Mouse (Mus musculus): ENCODE measurements around the gene Hist1h1e. TPM values are rescaled to one million over a fixed set of nuclear protein-coding genes. Genes with fewer than 3 reads are reported as not detected.

Gene Hist1h1e
- polyA plus RNA-seq, 1 experiment from 2014 or later: 19.9 TPM

Small RNA genes lying within 50 kb of the gene (microRNA-seq; reads per million reads assigned to microRNA genes)
- gene Gm44359 (not detected), gene Gm44394 (not detected)

Other genes starting within 250 kb of the Hist1h1e start
- gene Abt1, start 198.7 kb downstream of the Hist1h1e start, polyA plus RNA-seq (2015; fragmentation: Nextera tagmentation; extraction: Ambion mirVana): 13.4 and 14.8 TPM in 2 replicates
- 0.19 and 0.45 TPM in 2 replicates for gene Btn1a1, start 156.7 kb downstream of the Hist1h1e start, polyA plus RNA-seq (2015; fragmentation: Nextera tagmentation; extraction: Ambion mirVana)
- gene Btn2a2, start 133.7 kb downstream of the Hist1h1e start, polyA plus RNA-seq (2015; fragmentation: Nextera tagmentation; extraction: Ambion mirVana): 1.4 and 1.5 TPM in 2 replicates
- 4.1 and 8.4 TPM in 2 replicates for gene Hist1h4h, start 91.5 kb downstream of the Hist1h1e start, polyA plus RNA-seq (2015; fragmentation: Nextera tagmentation; extraction: Ambion mirVana)
- gene Hist1h2af, start 88.7 kb downstream of the Hist1h1e start, polyA plus RNA-seq (2015; fragmentation: Nextera tagmentation; extraction: Ambion mirVana): 9.3 and 10.0 TPM in 2 replicates
- 9.8 and 10.9 TPM in 2 replicates for gene Hist1h3g, start 87.1 kb downstream of the Hist1h1e start, polyA plus RNA-seq (2015; fragmentation: Nextera tagmentation; extraction: Ambion mirVana)
- gene Hist1h2bh, start 79.2 kb downstream of the Hist1h1e start, polyA plus RNA-seq (2015; fragmentation: Nextera tagmentation; extraction: Ambion mirVana): 0.74 and 1.0 TPM in 2 replicates
- gene Hist1h3f, start 78.5 kb downstream of the Hist1h1e start, polyA plus RNA-seq (2015; fragmentation: Nextera tagmentation; extraction: Ambion mirVana): 1.5 and 1.7 TPM in 2 replicates
- 1.0 and 1.9 TPM in 2 replicates for gene Hist1h4f, start 70.9 kb downstream of the Hist1h1e start, polyA plus RNA-seq (2015; fragmentation: Nextera tagmentation; extraction: Ambion mirVana)
- 0.46 and 0.51 TPM in 2 replicates for gene Hist1h1d, start 69.3 kb downstream of the Hist1h1e start, polyA plus RNA-seq (2015; fragmentation: Nextera tagmentation; extraction: Ambion mirVana)
- gene Hist1h3e, start 60.2 kb downstream of the Hist1h1e start, polyA plus RNA-seq (2015; fragmentation: Nextera tagmentation; extraction: Ambion mirVana): 8.2 and 8.9 TPM in 2 replicates
- 110 and 115 TPM in 2 replicates for gene Hist1h2ae, start 51.3 kb downstream of the Hist1h1e start, polyA plus RNA-seq (2015; fragmentation: Nextera tagmentation; extraction: Ambion mirVana)
- 11.2 and 14.4 TPM in 2 replicates for gene Hist1h2bg, start 51.2 kb downstream of the Hist1h1e start, polyA plus RNA-seq (2015; fragmentation: Nextera tagmentation; extraction: Ambion mirVana)
- 9.1 and 16.5 TPM in 2 replicates for gene Hist1h2bf, start 48.4 kb downstream of the Hist1h1e start, polyA plus RNA-seq (2015; fragmentation: Nextera tagmentation; extraction: Ambion mirVana)
- gene Hist1h2ad, start 48.2 kb downstream of the Hist1h1e start, polyA plus RNA-seq (2015; fragmentation: Nextera tagmentation; extraction: Ambion mirVana): 1.0 and 3.0 TPM in 2 replicates
- 7.8 and 8.4 TPM in 2 replicates for gene Hist1h3d, start 46.8 kb downstream of the Hist1h1e start, polyA plus RNA-seq (2015; fragmentation: Nextera tagmentation; extraction: Ambion mirVana)
- gene Hist1h4d, start 41.0 kb downstream of the Hist1h1e start, polyA plus RNA-seq (2015; fragmentation: Nextera tagmentation; extraction: Ambion mirVana): 126 and 130 TPM in 2 replicates
- 2.0 and 2.5 TPM in 2 replicates for gene Hist1h2be, start 1.4 kb downstream of the Hist1h1e start, polyA plus RNA-seq (2015; fragmentation: Nextera tagmentation; extraction: Ambion mirVana)
- gene Hist1h2ac, start 61.4 kb upstream of the Hist1h1e start, polyA plus RNA-seq (2015; fragmentation: Nextera tagmentation; extraction: Ambion mirVana): 1.00 and 1.3 TPM in 2 replicates
- gene Hist1h2bc, start 61.6 kb upstream of the Hist1h1e start, polyA plus RNA-seq (2015; fragmentation: Nextera tagmentation; extraction: Ambion mirVana): 35.3 and 35.7 TPM in 2 replicates
- gene Hist1h1t, start 73.3 kb upstream of the Hist1h1e start, polyA plus RNA-seq (2015; fragmentation: Nextera tagmentation; extraction: Ambion mirVana): 0.36 and 0.43 TPM in 2 replicates
- 9.0 and 10.3 TPM in 2 replicates for gene Hist1h4c, start 75.9 kb upstream of the Hist1h1e start, polyA plus RNA-seq (2015; fragmentation: Nextera tagmentation; extraction: Ambion mirVana)
- gene Hfe, start 88.3 kb upstream of the Hist1h1e start, polyA plus RNA-seq (2015; fragmentation: Nextera tagmentation; extraction: Ambion mirVana): 5.2 and 5.5 TPM in 2 replicates
- 22.0 and 23.8 TPM in 2 replicates for gene Hist1h1c, start 116.2 kb upstream of the Hist1h1e start, polyA plus RNA-seq (2015; fragmentation: Nextera tagmentation; extraction: Ambion mirVana)
- gene Hist1h3c, start 123.0 kb upstream of the Hist1h1e start, polyA plus RNA-seq (2015; fragmentation: Nextera tagmentation; extraction: Ambion mirVana): 17.7 and 20.6 TPM in 2 replicates
- 2.2 and 3.1 TPM in 2 replicates for gene Hist1h2bb, start 124.2 kb upstream of the Hist1h1e start, polyA plus RNA-seq (2015; fragmentation: Nextera tagmentation; extraction: Ambion mirVana)
- gene Hist1h2ab, start 128.6 kb upstream of the Hist1h1e start, polyA plus RNA-seq (2015; fragmentation: Nextera tagmentation; extraction: Ambion mirVana): 47.8 and 56.8 TPM in 2 replicates
- gene Hist1h3b, start 129.7 kb upstream of the Hist1h1e start, polyA plus RNA-seq (2015; fragmentation: Nextera tagmentation; extraction: Ambion mirVana): 14.7 and 16.3 TPM in 2 replicates
- gene Hist1h4b, start 134.5 kb upstream of the Hist1h1e start, polyA plus RNA-seq (2015; fragmentation: Nextera tagmentation; extraction: Ambion mirVana): 7.2 and 13.5 TPM in 2 replicates
- gene Hist1h4a, start 138.7 kb upstream of the Hist1h1e start, polyA plus RNA-seq (2015; fragmentation: Nextera tagmentation; extraction: Ambion mirVana): 0.65 TPM in 1 of 2 replicates, not detected in the other
- 11.8 and 14.9 TPM in 2 replicates for gene Hist1h3a, start 139.8 kb upstream of the Hist1h1e start, polyA plus RNA-seq (2015; fragmentation: Nextera tagmentation; extraction: Ambion mirVana)
- 4.3 and 6.0 TPM in 2 replicates for gene Hist1h1a, start 141.1 kb upstream of the Hist1h1e start, polyA plus RNA-seq (2015; fragmentation: Nextera tagmentation; extraction: Ambion mirVana)
- not detected in 2 replicates for gene Trim38, start 147.4 kb upstream of the Hist1h1e start, polyA plus RNA-seq (2015; fragmentation: Nextera tagmentation; extraction: Ambion mirVana)
- gene Slc17a2, start 184.4 kb upstream of the Hist1h1e start, polyA plus RNA-seq (2015; fragmentation: Nextera tagmentation; extraction: Ambion mirVana): not detected in 2 replicates
- 0.20 and 0.29 TPM in 2 replicates for gene Slc17a3, start 216.9 kb upstream of the Hist1h1e start, polyA plus RNA-seq (2015; fragmentation: Nextera tagmentation; extraction: Ambion mirVana)
- not detected in 2 replicates for gene Slc17a1, start 245.2 kb upstream of the Hist1h1e start, polyA plus RNA-seq (2015; fragmentation: Nextera tagmentation; extraction: Ambion mirVana)

Data from limb, embryonic 13.5 days (tissue).